Mouse (Mus musculus) stomach, postnatal 0 days (tissue): ENCODE data around the gene Adh4.

Source experiments
- CTCF ChIP-seq: IDR thresholded peaks from 2 replicates; pipeline ENCODE4 v1.5.1; 2016; ENCODE audit warnings: antibody characterized with exemption, low read depth, mild to moderate bottlenecking, moderate library complexity
- EP300 ChIP-seq: optimal IDR thresholded peaks from 2 replicates; pipeline ENCODE3; 2016; ENCODE audit warnings: antibody characterized with exemption

- TF ChIP-seq CTCF (no peak), EP300 (no peak)
These were observed 9.0 kb downstream of the Adh4 start for GRCm38 (mm10) chr3:138424247-138424646.
